Mouse (Mus musculus) cerebellum, adult 2 months (tissue): ENCODE measurements at regions not wholly inside any gene's neighbourhood (a gene's known extent, or its start where the extent isn't known, plus 50 kb on each side); places are given as distances from the start of the nearest gene placed in this dataset.

Source experiments
- CTCF ChIP-seq: fragments of 200-500 bp; IDR thresholded peaks from 2 replicates; pipeline ENCODE4 v1.5.1; 2011; ENCODE audit warnings: low read depth, mild to moderate bottlenecking, control low read depth, low read length, moderate library complexity, borderline replicate concordance; ENCODE audit not compliant: insufficient read depth
- POLR2A ChIP-seq: fragments of 200-500 bp; IDR thresholded peaks from 2 replicates; pipeline ENCODE4 v1.6.1; 2011; ENCODE audit warnings: low read length, control low read depth, borderline replicate concordance; ENCODE audit not compliant: insufficient read depth

- TF ChIP-seq POLR2A (no peak), CTCF (no peak)
Observed at GRCm38 (mm10) chr1:61297361-61297760, 319.6 kb downstream of the Icos start.
